Mouse (Mus musculus) A20 (cell line): Measurements from ENCODE around the gene Dpf3.

ENCODE experiments used
- DNase-seq: peaks from one replicate; pipeline ENCODE4 v3.0.0-alpha.2; 2011; ENCODE audit warnings: low read depth, low spot score

The Dpf3 gene

DNA sequence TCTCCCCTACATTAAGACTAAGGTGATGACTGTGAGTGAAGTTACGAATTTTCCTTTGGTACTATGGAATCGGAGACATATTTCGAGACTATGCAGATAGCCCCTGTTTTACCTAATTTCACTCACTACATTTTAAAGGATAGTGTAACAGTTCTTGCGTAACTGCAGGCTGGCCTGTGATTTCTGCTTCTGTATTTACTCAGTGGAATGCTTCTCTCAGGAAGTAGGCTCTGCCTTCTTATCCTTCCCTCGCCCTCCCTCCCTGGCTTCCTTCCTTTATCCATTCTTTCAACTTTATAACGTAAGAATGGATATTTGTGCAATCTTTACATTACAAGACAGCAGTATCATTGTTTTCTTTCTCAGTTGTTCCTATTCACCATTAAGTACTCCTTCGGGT, 266.6 kb downstream of the Dpf3 start:
- no peak for DNase-seq

DNA sequence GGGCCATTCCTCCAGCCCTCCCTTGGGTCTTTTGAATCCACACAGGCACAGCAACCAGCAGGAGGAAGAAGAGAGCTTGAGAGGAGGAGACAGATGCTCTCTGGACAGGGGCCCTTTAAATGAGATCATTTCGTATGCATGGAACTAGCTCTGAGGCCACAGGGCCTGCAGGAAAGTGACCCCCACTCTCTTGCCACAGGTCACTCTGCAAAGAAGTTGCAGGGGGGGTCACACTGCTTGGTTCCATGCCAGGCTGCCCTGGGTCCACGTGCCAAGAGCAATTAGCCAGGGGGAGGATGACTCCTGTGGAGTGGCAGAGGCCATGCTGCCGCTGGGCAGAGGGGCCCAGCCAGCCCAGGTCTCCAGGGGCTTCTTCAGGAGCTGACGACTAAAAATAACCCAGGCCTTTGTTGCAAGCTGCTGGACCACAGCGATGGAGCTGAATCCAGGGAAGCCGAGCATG, 273.6 kb downstream of the Dpf3 start:
- DNase-seq = no peak

DNA sequence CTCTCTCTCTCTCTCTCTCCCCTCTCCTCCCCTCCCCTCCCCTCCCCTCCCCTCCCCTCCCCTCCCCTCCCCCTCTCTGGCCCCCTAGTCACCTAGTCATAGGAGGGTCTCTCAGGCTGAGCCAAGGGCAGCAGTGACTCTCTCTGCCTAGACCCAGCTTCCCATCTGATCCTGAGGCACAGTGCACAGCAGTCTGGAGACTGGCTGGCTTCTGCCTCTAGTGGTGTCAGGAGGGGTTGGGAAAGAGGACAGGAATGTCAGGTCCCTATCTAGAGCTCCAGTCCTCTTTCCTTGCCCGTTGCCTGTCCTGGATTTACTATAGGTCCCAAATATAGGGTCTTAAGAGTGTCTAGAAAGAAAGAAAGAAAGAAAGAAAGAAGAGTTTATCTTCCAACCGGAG, 275.5 kb downstream of the Dpf3 start:
- DNase-seq = no peak

DNA sequence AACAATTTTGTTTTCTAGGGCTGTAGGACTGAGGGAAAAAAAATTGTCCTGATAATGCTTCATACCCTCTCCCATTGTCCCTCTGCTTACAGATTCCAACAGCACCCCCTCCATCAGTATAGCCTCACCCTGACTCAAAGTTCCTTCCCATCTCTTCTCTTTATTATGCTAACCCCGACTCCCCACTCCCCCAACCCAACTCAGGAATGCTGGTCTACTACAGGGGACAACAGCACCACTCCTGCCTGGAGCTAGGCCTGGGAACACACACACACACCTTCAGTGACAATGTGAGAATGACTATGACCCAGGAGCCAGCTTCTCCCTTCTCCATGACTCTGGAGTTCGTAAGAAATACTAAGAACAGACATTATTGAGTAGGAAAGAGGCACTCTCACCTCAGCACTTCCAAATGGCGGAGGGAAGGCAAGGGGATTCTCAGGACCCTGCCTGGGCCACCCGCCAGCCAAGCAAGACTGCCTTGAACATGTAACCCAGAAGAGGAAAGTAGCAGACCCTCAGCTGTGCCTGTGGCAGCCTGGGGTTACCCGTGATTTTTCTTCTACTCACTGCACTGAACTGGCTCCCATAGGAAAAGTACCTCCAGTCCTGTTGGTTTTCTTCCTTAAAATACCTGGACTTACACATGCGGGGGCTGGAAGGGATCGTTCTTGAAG, 276.2 kb downstream of the Dpf3 start:
- DNase-seq = no peak

DNA sequence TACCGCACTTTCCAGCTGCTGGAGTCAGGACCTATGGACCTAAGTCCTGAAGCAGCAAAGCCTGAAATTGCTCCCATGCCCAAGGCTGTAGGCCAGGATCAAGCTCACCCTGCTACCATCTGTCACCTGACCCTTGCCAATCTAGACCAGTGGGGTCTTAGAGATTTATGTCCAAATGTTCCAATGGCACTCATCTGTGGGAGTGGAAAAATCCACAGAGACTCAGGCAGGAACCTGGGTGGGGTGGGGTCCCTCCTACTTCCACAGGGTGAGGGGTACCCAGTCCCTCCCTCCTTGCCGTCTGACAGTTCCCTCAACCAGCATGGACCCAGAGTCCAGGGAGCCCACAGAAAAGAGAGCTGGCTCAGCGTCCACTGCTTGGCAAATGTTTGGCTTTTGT, 276.8 kb downstream of the Dpf3 start:
- no peak for DNase-seq

DNA sequence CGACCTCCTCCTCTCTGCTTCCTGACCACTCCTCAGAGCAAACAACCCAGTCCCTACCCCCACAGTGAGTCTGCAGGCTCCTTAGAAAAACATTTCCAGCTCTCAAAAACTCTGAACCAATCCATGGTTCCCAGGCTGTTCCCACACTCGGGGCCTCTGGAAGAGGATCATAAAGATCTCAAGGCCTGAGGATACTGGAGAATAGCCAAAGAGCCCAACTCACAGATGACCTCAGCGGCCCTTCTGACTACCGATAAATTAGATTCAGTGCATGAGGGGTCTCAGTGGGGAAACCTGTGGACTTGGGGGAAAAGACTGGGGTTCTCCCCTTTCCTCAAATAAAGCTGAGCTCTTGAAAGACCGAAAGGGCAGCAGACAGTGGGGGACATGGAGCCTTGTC, 277.2 kb downstream of the Dpf3 start:
- DNase-seq = no peak

DNA sequence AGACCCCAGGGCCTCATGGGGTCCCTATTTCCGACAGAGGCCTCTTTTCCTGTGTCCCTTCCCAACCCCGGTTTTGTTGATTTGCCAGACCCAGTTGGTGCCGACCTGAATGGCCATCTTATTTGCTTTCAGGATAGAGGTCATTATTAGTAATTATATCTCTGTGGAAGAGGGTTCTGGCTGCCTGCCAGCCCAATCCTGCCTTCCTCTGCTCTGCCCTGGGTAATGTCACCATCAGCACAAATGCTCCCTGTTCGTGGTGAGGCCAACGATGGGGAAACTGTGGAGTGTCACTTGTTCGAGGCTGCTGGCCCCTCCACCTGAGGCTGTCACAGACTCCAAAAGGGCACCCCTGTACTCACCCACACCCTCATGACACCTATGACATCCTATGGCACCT, 278.1 kb downstream of the Dpf3 start:
- DNase-seq = no peak

DNA sequence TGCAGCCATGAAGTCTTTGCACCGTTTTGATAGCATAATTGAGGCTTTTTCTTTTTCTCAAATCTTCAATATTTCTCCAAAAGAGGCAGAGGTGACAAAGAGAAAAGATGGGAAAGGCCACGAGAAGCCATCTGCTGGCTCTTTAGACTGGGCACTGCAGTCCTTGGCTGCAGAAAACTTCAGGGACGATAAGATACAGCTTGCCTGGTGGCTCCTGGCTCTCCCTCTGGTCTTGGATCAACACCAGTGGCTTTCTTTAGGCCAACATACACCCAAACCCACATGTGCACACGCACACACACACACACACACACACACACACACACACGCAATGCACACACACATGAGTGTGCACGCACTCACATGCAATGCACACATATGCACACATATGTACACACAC, 278.7 kb downstream of the Dpf3 start:
- DNase-seq = no peak

DNA sequence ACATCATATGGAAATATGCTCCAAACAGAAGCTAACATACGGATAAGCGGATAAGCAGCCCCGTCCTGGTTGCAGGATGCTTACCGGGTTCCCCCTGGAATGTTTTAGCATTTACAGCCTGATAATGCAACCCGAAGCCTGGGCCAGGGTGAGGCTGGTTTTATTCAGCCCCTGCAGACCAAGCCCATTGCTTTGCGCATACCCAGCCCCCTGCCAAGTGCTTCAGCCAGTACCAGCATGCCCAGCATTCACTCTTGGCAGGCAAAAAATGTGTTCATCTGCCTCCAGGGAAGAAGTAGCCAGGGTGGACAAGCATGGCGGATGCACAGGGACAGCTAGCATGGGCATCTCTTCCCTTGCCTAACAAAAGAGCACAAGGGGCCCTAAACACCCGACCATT, 279.5 kb downstream of the Dpf3 start:
- DNase-seq = no peak

DNA sequence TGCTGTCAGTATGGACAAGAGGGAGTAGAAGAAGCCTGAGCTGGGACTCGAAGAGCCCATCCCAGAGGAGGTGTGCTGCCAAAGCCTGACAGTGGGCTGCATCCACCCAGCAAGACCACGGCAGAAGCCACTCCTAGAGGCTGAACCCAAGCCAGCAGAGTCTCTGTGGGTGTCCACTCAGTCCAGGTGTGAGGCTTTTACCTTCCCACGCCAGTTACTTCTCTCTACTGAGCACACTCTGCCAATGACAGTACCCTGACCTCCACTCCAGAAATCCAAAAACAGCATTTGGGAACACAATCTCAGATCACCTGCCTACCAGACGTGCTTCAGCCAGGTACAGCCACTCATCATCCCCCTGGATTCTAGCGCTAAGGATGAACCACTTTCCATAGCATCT, 280.0 kb downstream of the Dpf3 start:
- DNase-seq = no peak

DNA sequence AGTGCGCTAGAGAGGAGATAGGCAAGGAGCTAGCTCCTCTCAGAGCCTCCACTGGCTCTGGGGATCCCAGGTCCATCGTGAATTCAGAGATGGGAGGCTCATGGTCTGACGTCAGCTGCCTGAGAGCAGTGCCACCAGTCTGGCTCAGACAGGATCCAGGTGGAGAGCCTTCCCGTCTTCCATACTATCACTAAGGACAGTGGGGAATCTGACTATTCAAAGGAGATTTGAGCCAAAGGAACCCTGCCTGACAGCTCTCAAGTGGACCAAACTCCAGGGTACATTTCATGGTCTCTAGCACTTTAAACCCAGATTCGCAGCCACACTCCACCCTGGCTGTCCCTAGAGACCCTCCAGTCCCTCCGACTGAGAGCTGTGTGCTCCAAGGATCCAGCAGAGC, 280.6 kb downstream of the Dpf3 start:
- no peak for DNase-seq

DNA sequence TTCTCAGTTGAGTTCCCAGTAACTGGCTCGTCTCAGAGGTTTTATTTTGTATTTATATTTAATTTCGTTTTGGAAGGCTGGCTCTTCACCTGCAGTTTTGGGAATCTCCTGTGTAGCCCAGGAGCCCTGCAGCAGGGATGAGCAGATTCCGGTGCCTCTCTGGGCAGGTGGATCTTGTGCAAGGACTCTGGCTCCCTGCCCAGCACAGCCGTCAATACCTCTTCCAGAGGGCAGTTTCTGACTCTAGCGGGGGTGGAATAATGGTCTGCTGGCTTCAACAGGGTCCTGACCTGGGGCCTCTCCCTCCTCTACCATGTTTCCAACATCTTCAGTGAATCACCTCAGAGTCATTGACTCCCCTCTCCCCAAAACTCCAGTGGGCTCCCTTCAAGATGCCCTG, 283.2 kb downstream of the Dpf3 start:
- no peak for DNase-seq

DNA sequence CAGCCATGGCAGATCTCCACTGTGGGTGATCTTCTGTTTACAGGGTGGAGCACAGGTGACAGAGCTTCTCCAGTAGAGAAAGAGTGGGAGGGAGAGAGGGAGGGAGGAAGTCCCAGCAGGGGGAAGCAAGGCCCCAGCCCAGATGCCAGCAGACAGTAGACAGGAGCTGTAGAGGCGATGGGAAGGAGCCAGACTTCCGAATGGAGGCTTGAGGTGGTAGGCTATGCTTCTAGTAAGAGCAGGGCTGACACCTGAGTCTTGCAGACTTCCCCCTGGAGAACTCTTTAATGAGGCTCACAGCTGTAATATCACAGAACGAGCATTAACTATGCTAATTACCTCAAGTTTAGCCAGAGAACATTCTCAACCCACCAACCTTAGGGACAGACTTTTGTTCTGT, 285.8 kb downstream of the Dpf3 start:
- DNase-seq = no peak

DNA sequence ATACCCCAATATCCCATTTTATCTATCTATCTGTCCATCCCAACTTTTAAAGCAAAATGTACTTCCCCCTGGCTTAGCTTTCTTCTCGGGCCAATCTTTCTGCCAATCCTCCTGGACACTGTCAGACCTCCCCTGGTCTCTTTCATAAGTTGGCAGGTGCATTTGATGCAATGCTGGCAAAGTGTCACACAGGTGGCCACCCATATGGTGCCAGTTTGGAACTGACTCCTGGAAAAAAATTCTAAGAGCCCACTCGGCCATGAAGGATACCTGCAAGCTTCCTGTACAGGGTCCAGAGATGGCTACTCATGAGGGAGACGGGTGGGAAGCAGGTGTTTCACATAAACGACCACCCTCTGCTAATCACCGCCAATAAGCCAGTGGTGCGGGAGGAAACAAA, 307.0 kb downstream of the Dpf3 start:
- DNase-seq = no peak

DNA sequence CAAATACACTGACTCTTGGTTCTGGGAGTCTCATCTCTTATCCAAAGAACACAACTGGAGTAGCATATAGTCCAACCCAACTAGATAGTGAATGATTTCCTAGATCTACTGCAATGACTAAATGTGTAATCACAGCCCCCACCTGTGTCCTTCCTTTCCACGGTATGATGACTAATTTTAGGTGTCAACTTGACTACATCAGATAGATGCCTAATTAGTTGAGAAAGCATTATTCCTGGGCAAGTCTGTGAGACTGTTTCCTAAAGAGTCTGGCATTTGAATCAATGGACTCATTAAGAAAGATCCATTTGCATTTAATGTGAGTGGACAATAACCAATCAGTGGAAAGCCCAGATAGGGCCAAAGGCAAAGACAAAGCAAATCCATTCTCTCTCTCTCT, 307.7 kb downstream of the Dpf3 start:
- no peak for DNase-seq

DNA sequence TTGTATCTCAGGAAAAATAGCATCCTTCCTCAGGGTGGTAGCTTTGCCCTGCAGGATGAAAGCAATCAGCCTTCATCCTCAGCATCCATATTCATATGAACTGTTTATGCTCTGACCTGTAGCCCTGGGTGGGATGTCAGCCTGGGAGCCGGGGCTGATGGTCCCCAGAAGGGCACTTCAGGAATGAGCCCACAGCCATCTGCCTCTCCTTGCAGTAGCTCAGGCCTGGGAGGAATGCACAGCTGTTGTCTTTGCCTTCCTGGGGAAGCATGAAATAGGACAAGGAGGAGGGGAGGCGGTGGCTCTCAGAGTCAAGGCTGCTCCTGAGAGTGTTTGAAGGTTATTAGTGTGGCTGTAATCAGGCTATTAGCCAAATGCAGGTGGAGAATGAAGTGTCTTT, 308.7 kb downstream of the Dpf3 start:
- no peak for DNase-seq

DNA sequence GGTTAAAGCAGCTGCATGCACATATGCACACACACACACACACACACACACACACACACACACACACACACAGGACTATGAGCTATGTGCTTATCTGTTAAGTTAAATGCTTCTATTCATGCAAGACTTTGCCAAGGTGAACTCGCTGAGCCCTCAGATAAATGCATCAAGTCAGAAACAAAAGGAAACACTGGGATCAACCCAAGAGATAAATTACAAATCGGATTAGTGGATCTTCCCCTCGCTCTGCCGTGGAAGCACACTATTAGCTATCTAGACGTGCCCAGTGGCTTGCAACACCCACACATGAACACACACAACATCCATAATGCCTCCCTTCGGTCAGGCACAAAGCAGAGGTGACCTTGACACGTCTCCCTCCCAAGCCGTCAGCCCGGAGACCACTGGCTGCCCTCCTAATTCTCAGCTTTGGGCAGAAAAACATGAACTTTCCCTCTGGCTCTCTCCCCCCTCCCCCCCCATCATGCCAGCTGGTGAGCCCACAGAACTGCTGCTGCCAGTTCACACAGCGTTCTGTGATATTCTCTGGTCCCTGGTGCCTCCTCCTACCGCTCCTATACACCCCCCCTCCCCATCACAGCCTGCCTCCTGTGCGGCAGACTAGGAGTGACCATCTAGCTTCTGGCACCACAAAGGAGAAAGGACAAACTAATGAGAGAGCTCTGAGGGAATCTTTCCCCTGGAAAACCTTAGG, 317.9 kb downstream of the Dpf3 start:
- no peak for DNase-seq

DNA sequence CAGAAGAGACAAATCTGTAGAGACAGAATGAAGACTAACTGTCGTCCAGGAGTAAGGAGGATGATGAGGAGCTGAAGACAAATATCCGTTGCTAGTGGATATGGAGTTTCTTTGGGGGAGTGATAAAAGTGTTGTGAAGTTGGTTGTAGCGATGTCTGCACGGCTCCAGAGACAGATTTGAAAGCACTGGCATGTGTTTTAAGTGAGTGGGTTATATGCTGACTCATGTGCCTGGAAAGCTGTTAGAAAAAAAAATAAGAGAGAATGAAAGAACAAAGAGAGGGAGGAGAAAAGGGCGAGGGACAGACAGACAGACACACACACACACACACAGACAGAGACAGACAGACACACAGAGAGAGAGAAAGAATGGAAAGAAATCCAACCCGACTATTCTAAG, 319.2 kb downstream of the Dpf3 start:
- DNase-seq = no peak

DNA sequence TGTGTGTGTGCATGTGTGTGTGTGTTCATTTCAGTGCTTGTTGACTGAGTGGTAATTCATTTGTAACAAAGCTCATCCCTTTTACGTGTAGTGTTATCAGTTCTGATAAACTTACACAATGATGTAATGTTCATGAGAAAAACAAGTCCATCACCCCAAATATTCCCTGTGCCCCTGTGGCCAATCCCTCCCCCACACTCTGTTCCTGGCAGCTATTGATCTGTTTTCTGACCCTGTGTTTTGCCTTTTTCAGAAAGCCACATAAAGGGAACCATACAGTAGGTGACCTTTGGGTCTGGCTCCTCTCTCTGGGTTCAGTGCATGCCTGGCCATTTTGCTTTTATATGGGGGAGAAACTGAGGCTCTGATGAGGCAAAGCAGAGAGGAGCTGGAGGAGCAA, 322.5 kb downstream of the Dpf3 start:
- no peak for DNase-seq
